Mouse (Mus musculus): ENCODE measurements at regions not wholly inside any gene's neighbourhood (a gene's known extent, or its start where the extent isn't known, plus 50 kb on each side); places are given as distances from the start of the nearest gene placed in this dataset.

- H3K4me3 ChIP-seq (ENCODE audit: low read depth, low read length) = no peak overlapping the region
- no peaks in the 10 kb centered on the region for H3K27me3 ChIP-seq (ENCODE audit: control insufficient read depth, insufficient read depth, low read length, poor library complexity, severe bottlenecking)
- TF ChIP-seq CTCF (IDR thresholded peaks at IDR 0.05; ENCODE audit: low read depth, low read length) (no peak), POLR2A (IDR thresholded peaks at IDR 0.05; ENCODE audit: insufficient read depth, low read length) (no peak), EP300 (IDR thresholded peaks at IDR 0.05; ENCODE audit: insufficient read depth, low read depth, low read length) (no peak)
- H3K9me3 ChIP-seq (replicated peaks; ENCODE audit: control insufficient read depth, insufficient read depth, low read length, poor library complexity, severe bottlenecking) = no peaks in the 10 kb centered on the region
- no peaks in the 10 kb centered on the region for H3K36me3 ChIP-seq (ENCODE audit: control insufficient read depth, insufficient read depth, low read length, poor library complexity, severe bottlenecking)
- H3K9ac ChIP-seq (ENCODE audit: low read depth, poor library complexity, severe bottlenecking) = no peak overlapping the region
- H3K4me1 ChIP-seq (ENCODE audit: control insufficient read depth, insufficient read depth, low read length) = no peaks in the 10 kb centered on the region
- no peak overlapping the region for H3K27ac ChIP-seq (ENCODE audit: insufficient read depth, low read length)
These were observed 127.2 kb upstream of the Sh3bp4 start for GRCm38 (mm10) chr1:88943039-88943438.

- no peak overlapping the region for H3K9ac ChIP-seq (ENCODE audit: low read depth, poor library complexity, severe bottlenecking)
- no peaks in the 10 kb centered on the region for H3K36me3 ChIP-seq (ENCODE audit: control insufficient read depth, insufficient read depth, low read length, poor library complexity, severe bottlenecking)
- H3K4me1 ChIP-seq (ENCODE audit: control insufficient read depth, insufficient read depth, low read length) = peaks cover 3% of the 10 kb centered on the region
- H3K4me3 ChIP-seq (ENCODE audit: low read depth, low read length) = no peak overlapping the region
- TF ChIP-seq CTCF (IDR thresholded peaks at IDR 0.05; ENCODE audit: low read depth, low read length) = no peak
- no peak for TF ChIP-seq POLR2A (IDR thresholded peaks at IDR 0.05; ENCODE audit: insufficient read depth, low read length)
- no peak for TF ChIP-seq EP300 (IDR thresholded peaks at IDR 0.05; ENCODE audit: insufficient read depth, low read depth, low read length)
- no peaks in the 10 kb centered on the region; the same call in 1 of the 2 replicates for H3K27me3 ChIP-seq (ENCODE audit: control insufficient read depth, insufficient read depth, low read length, poor library complexity, severe bottlenecking)
- no peak overlapping the region for H3K27ac ChIP-seq (ENCODE audit: insufficient read depth, low read length)
- H3K9me3 ChIP-seq (replicated peaks; ENCODE audit: control insufficient read depth, insufficient read depth, low read length, poor library complexity, severe bottlenecking) = peaks cover 6% of the 10 kb centered on the region; the same call in 1 of the 2 replicates
These were observed 124.3 kb upstream of the Sh3bp4 start for GRCm38 (mm10) chr1:88945868-88946267.

GRCm38 (mm10) chr1:88946374-88946773 is 123.8 kb upstream of the Sh3bp4 start:
- no peak overlapping the region for H3K4me3 ChIP-seq (ENCODE audit: low read depth, low read length)
- H3K27me3 ChIP-seq (ENCODE audit: control insufficient read depth, insufficient read depth, low read length, poor library complexity, severe bottlenecking) = no peaks in the 10 kb centered on the region; the same call in 1 of the 2 replicates
- H3K4me1 ChIP-seq (ENCODE audit: control insufficient read depth, insufficient read depth, low read length) = peaks cover 3% of the 10 kb centered on the region
- no peaks in the 10 kb centered on the region for H3K36me3 ChIP-seq (ENCODE audit: control insufficient read depth, insufficient read depth, low read length, poor library complexity, severe bottlenecking)
- H3K27ac ChIP-seq (ENCODE audit: insufficient read depth, low read length) = no peak overlapping the region
- TF ChIP-seq CTCF (IDR thresholded peaks at IDR 0.05; ENCODE audit: low read depth, low read length) = no peak
- no peak for TF ChIP-seq POLR2A (IDR thresholded peaks at IDR 0.05; ENCODE audit: insufficient read depth, low read length)
- TF ChIP-seq EP300 (IDR thresholded peaks at IDR 0.05; ENCODE audit: insufficient read depth, low read depth, low read length) = no peak
- no peak overlapping the region for H3K9ac ChIP-seq (ENCODE audit: low read depth, poor library complexity, severe bottlenecking)
- H3K9me3 ChIP-seq (replicated peaks; ENCODE audit: control insufficient read depth, insufficient read depth, low read length, poor library complexity, severe bottlenecking) = peaks cover 6% of the 10 kb centered on the region; the same call in 1 of the 2 replicates

GRCm38 (mm10) chr1:88949911-88950310 is 120.3 kb upstream of the Sh3bp4 start:
- no peak overlapping the region for H3K27ac ChIP-seq (ENCODE audit: insufficient read depth, low read length)
- no peak overlapping the region for H3K9ac ChIP-seq (ENCODE audit: low read depth, poor library complexity, severe bottlenecking)
- no peak overlapping the region for H3K4me3 ChIP-seq (ENCODE audit: low read depth, low read length)
- no peaks in the 10 kb centered on the region; the same call in 1 of the 2 replicates for H3K27me3 ChIP-seq (ENCODE audit: control insufficient read depth, insufficient read depth, low read length, poor library complexity, severe bottlenecking)
- H3K9me3 ChIP-seq (replicated peaks; ENCODE audit: control insufficient read depth, insufficient read depth, low read length, poor library complexity, severe bottlenecking) = peaks cover 6% of the 10 kb centered on the region; the same call in 1 of the 2 replicates
- peaks cover 3% of the 10 kb centered on the region for H3K4me1 ChIP-seq (ENCODE audit: control insufficient read depth, insufficient read depth, low read length)
- no peak for TF ChIP-seq CTCF (IDR thresholded peaks at IDR 0.05; ENCODE audit: low read depth, low read length)
- no peak for TF ChIP-seq EP300 (IDR thresholded peaks at IDR 0.05; ENCODE audit: insufficient read depth, low read depth, low read length)
- TF ChIP-seq POLR2A (IDR thresholded peaks at IDR 0.05; ENCODE audit: insufficient read depth, low read length) = no peak
- no peaks in the 10 kb centered on the region for H3K36me3 ChIP-seq (ENCODE audit: control insufficient read depth, insufficient read depth, low read length, poor library complexity, severe bottlenecking)

- H3K27ac ChIP-seq (ENCODE audit: insufficient read depth, low read length) = no peak overlapping the region
- H3K4me3 ChIP-seq (ENCODE audit: low read depth, low read length) = no peak overlapping the region
- H3K27me3 ChIP-seq (ENCODE audit: control insufficient read depth, insufficient read depth, low read length, poor library complexity, severe bottlenecking) = no peaks in the 10 kb centered on the region; the same call in 1 of the 2 replicates
- peaks cover 7% of the 10 kb centered on the region for H3K4me1 ChIP-seq (ENCODE audit: control insufficient read depth, insufficient read depth, low read length)
- peaks cover 6% of the 10 kb centered on the region; the same call in 1 of the 2 replicates for H3K9me3 ChIP-seq (replicated peaks; ENCODE audit: control insufficient read depth, insufficient read depth, low read length, poor library complexity, severe bottlenecking)
- no peaks in the 10 kb centered on the region for H3K36me3 ChIP-seq (ENCODE audit: control insufficient read depth, insufficient read depth, low read length, poor library complexity, severe bottlenecking)
- H3K9ac ChIP-seq (ENCODE audit: low read depth, poor library complexity, severe bottlenecking) = no peak overlapping the region
- TF ChIP-seq CTCF (IDR thresholded peaks at IDR 0.05; ENCODE audit: low read depth, low read length) (no peak), POLR2A (IDR thresholded peaks at IDR 0.05; ENCODE audit: insufficient read depth, low read length) (no peak)
These were observed 116.7 kb upstream of the Sh3bp4 start for GRCm38 (mm10) chr1:88953516-88953915.

GRCm38 (mm10) chr1:88954784-88955183 is 115.4 kb upstream of the Sh3bp4 start:
- Histone ChIP-seq H3K27ac (ENCODE audit: insufficient read depth, low read length) (no peak overlapping the region), H3K36me3 (ENCODE audit: control insufficient read depth, insufficient read depth, low read length, poor library complexity, severe bottlenecking) (no peaks in the 10 kb centered on the region), H3K9me3 (replicated peaks; ENCODE audit: control insufficient read depth, insufficient read depth, low read length, poor library complexity, severe bottlenecking) (no peaks in the 10 kb centered on the region), H3K9ac (ENCODE audit: low read depth, poor library complexity, severe bottlenecking) (no peak overlapping the region), H3K4me3 (ENCODE audit: low read depth, low read length) (no peak overlapping the region), H3K4me1 (ENCODE audit: control insufficient read depth, insufficient read depth, low read length) (peaks cover 9% of the 10 kb centered on the region), H3K27me3 (ENCODE audit: control insufficient read depth, insufficient read depth, low read length, poor library complexity, severe bottlenecking) (no peaks in the 10 kb centered on the region; the same call in 1 of the 2 replicates)
- TF ChIP-seq CTCF (IDR thresholded peaks at IDR 0.05; ENCODE audit: low read depth, low read length) (no peak), POLR2A (IDR thresholded peaks at IDR 0.05; ENCODE audit: insufficient read depth, low read length) (no peak), EP300 (IDR thresholded peaks at IDR 0.05; ENCODE audit: insufficient read depth, low read depth, low read length) (no peak)

Measured in ES-Bruce4 (cell line).